Mouse (Mus musculus) ES-Bruce4 (cell line): ENCODE results near the gene Efna1. TPM values are rescaled to one million over a fixed set of nuclear protein-coding genes. Genes with fewer than 3 reads are reported as not detected.
A peak's percentile ranks its signal among the peaks of the same experiment; 100 is the strongest.

Source experiments
- H3K27ac ChIP-seq: 2 replicates; pipeline ENCODE4 v1.5.1; 2012; ENCODE audit warnings: low read length, inconsistent platforms; ENCODE audit not compliant: insufficient read depth
- H3K27me3 ChIP-seq: 2 replicates; pipeline ENCODE4 v1.6.1; 2012; ENCODE audit warnings: mild to moderate bottlenecking, low read length, inconsistent platforms; ENCODE audit not compliant: control insufficient read depth, poor library complexity, insufficient read depth, severe bottlenecking
- H3K36me3 ChIP-seq: 2 replicates; pipeline ENCODE4 v1.6.1; 2012; ENCODE audit warnings: inconsistent platforms, mild to moderate bottlenecking, low read length, moderate library complexity; ENCODE audit not compliant: control insufficient read depth, poor library complexity, insufficient read depth, severe bottlenecking
- H3K4me1 ChIP-seq: one replicate; pipeline ENCODE4 v1.8.1; 2011; ENCODE audit warnings: low read length; ENCODE audit not compliant: control insufficient read depth, insufficient read depth
- H3K4me3 ChIP-seq: 2 replicates; pipeline ENCODE4 v1.5.1; 2011; ENCODE audit warnings: low read depth, mild to moderate bottlenecking, low read length
- H3K9ac ChIP-seq: 2 replicates; pipeline ENCODE4 v1.6.1; 2012; ENCODE audit warnings: low read depth, mild to moderate bottlenecking, inconsistent platforms; ENCODE audit not compliant: poor library complexity, severe bottlenecking
- H3K9me3 ChIP-seq: replicated peaks from 2 replicates; pipeline ENCODE4 v1.6.1; 2012; ENCODE audit warnings: mild to moderate bottlenecking, low read length, inconsistent platforms; ENCODE audit not compliant: control insufficient read depth, poor library complexity, insufficient read depth, severe bottlenecking
- CTCF ChIP-seq: IDR thresholded peaks from one replicate; pipeline ENCODE4 v1.8.1; 2011; ENCODE audit warnings: low read depth, low read length
- EP300 ChIP-seq: IDR thresholded peaks from 2 replicates; pipeline ENCODE4 v1.6.1; 2011; ENCODE audit warnings: low read depth, low read length; ENCODE audit not compliant: insufficient read depth
- POLR2A ChIP-seq: IDR thresholded peaks from one replicate; pipeline ENCODE4 v1.8.1; 2011; ENCODE audit warnings: low read length; ENCODE audit not compliant: insufficient read depth
- polyA plus RNA-seq: library from polyadenylated mRNA; stranded (reverse); fragments of >200 nt; gene quantifications from 2 replicates; pipeline ENCODE4 v1.2.4, GENCODE M21; 2011; ENCODE audit warnings: low read depth; ENCODE audit not compliant: missing spikeins, insufficient read depth, insufficient read length

Efna1 gene
- polyA plus RNA-seq, 1 experiment: 8.3 TPM

DNA sequence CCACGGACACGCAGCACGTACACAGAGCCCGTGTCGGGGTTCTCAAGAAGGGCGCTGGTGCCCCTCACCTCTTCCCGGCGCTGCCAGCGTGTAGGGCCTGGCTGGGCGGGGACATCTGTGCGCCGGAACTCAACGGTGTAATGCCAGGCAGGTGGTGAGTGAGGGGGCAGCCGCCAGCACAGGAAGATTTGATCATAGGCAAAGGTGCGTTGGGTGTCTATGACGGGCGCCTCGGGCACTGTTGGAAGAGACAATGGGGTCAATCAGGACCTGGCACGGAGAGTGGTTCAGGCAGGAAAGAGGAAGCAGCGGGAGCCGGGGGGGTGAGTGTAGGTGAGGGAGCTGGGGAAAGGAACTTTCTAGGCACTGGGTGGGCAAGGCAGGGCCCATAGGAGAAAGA, 43.3 kb downstream of the Efna1 start:
- H3K36me3 ChIP-seq: no peaks in the 10 kb centered on the region; the same call in 1 of the 2 replicates
- no peaks in the 10 kb centered on the region for H3K27me3 ChIP-seq
- no peak overlapping the region for H3K27ac ChIP-seq
- TF ChIP-seq CTCF (no peak), POLR2A (no peak), EP300 (no peak)
- no peak overlapping the region for H3K9ac ChIP-seq
- no peaks in the 10 kb centered on the region for H3K9me3 ChIP-seq
- no peaks in the 10 kb centered on the region for H3K4me1 ChIP-seq
- H3K4me3 ChIP-seq: peak overlapping the region; percentile 2; the same call in 1 of the 2 replicates

DNA sequence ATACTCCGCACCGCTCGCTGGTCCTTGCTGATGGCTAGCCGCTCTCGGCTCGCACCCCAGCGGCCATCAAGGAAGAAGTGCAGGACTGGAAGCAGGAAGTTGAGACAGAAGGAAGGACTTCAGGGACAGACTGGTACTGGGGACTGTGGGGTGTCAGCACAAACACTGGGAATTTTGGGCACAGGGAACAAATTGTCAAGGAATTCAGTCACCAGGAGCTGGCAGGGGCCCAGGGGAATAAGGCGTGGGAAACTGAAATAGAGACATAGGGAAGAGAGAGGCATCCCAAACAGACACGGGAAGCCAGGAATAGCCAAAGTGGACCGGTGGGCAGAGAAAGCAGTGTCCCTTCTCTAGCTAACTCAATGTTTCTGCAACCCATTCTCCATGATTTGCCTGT, 44.4 kb downstream of the Efna1 start:
- Histone ChIP-seq H3K27me3 (no peaks in the 10 kb centered on the region), H3K9me3 (no peaks in the 10 kb centered on the region), H3K36me3 (no peaks in the 10 kb centered on the region; the same call in 1 of the 2 replicates), H3K27ac (no peak overlapping the region), H3K4me3 (no peak overlapping the region), H3K9ac (no peak overlapping the region), H3K4me1 (no peaks in the 10 kb centered on the region)
- no peak for TF ChIP-seq CTCF
- no peak for TF ChIP-seq EP300
- no peak for TF ChIP-seq POLR2A

DNA sequence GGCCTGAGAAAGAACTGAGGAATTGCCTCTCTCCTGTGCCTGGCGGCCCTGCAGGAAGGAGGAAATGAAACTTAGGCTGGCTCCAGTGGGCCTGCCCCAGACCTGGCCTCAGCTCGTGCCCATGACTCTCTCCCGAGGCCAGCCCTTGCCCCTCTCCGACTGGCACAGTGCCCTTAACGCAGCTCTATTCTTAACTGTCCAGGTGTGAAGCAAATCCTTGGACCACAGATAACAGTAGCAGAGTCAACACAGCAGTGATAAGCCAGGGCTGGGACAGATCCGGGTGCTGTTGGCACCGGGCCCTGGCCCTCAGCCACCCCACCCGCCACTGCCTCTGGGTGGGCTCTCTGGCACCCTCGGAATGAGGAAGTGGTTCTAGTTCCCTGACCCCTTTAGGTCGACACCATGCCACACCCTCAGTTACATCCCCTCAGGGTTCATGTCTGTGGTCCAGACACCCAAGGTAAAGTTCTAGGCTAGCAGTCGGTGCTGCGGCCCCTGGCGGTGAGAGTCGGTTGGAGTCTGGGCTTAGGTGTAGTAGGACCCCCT, 47.3 kb downstream of the Efna1 start:
- H3K27ac ChIP-seq: no peak overlapping the region
- no peak overlapping the region for H3K4me3 ChIP-seq
- H3K27me3 ChIP-seq: no peaks in the 10 kb centered on the region
- no peak overlapping the region for H3K9ac ChIP-seq
- no peaks in the 10 kb centered on the region for H3K36me3 ChIP-seq
- H3K4me1 ChIP-seq: no peaks in the 10 kb centered on the region
- TF ChIP-seq CTCF (peak; percentile 18), POLR2A (no peak)
- H3K9me3 ChIP-seq: no peaks in the 10 kb centered on the region

DNA sequence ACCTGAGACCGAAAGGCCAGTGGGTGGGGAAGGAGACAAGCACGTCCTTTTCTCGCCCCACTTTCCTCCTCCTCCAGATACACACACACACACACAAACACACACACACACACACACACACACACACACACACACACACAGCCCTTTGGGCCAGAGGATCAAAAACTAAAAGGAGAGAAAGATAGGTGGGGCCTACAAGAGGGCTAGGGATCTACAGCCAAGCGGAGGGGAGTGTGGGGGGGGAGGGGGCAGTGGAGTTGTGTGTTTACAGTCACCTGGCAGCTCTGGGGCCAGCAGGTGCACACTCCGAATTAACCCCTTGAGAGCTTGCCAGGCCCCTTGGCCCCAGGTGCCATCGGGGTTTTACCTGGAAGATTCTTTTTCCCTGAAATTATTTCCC, 48.3 kb downstream of the Efna1 start:
- no peak overlapping the region for H3K27ac ChIP-seq
- no peaks in the 10 kb centered on the region for H3K36me3 ChIP-seq
- H3K9me3 ChIP-seq: no peaks in the 10 kb centered on the region
- H3K9ac ChIP-seq: no peak overlapping the region
- no peak overlapping the region for H3K4me3 ChIP-seq
- H3K27me3 ChIP-seq: no peaks in the 10 kb centered on the region
- no peaks in the 10 kb centered on the region for H3K4me1 ChIP-seq
- TF ChIP-seq POLR2A: no peak
- no peak for TF ChIP-seq EP300
- no peak for TF ChIP-seq CTCF

DNA sequence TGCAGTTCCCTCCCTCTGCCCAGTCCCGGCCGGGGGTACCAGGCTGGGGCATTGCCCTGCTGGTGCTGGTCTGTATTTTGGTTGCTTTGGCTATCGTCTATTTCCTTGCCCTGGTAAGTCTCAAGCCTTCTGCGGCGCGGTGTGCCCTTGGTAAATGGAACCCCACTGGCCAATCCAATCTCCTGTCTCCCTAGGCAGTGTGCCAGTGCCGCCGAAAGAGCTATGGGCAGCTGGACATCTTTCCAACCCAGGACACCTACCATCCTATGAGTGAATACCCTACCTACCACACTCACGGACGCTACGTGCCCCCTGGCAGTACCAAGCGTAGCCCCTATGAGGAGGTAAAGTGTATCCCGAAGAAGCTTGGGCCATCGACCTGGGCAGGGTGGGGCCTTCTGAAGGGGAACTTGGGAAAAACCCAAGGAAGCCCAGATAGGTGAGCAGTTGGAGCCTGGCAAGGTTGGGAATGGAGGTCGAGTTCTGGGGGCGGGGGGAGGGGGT, 49.1 kb downstream of the Efna1 start:
- TF ChIP-seq POLR2A (no peak), CTCF (no peak), EP300 (no peak)
- Histone ChIP-seq H3K4me3 (no peak overlapping the region), H3K9me3 (no peaks in the 10 kb centered on the region), H3K9ac (no peak overlapping the region), H3K27ac (no peak overlapping the region), H3K4me1 (no peaks in the 10 kb centered on the region), H3K27me3 (no peaks in the 10 kb centered on the region), H3K36me3 (no peaks in the 10 kb centered on the region)

DNA sequence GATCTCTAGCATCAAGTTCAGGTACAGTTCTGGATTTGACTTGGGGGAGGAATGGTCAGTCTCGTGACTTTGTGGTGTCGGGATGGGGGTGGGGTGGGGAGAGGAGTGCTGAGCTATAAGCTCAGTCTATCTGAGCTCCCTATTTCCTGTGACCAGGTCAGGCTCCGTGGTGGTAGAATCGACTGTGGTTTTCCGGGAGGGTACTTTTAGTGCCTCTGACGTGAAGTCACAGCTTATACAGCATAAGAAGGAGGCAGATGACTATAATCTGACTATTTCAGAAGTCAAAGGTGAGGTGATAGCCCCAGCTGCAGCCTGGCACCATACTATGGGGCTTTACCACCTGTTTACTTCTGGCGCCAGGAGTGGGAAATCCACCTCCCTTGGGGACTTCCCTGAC, 49.6 kb downstream of the Efna1 start:
- Histone ChIP-seq H3K36me3 (no peaks in the 10 kb centered on the region), H3K9ac (no peak overlapping the region), H3K27me3 (no peaks in the 10 kb centered on the region), H3K4me1 (no peaks in the 10 kb centered on the region), H3K4me3 (no peak overlapping the region), H3K27ac (no peak overlapping the region), H3K9me3 (no peaks in the 10 kb centered on the region)
- TF ChIP-seq EP300 (no peak), CTCF (no peak), POLR2A (no peak)
